Mouse (Mus musculus) forebrain, embryonic 12.5 days (tissue): ENCODE data around the gene Ace3. TPM values are rescaled to one million over a fixed set of nuclear protein-coding genes. Genes with fewer than 3 reads are reported as not detected.
A peak's percentile ranks its signal among the peaks of the same experiment; 100 is the strongest.

Experiments used
- ATAC-seq: fragments of 200-750 bp; cut with Nextera tagmentation; 2 replicates; pipeline ENCODE4 v1.8.0; 2017; ENCODE audit warnings: moderate TSS enrichment; ENCODE audit not compliant: low FRiP score
- H3K27ac ChIP-seq: fragments of 300-500 bp; sonication (generic); 2 replicates; pipeline ENCODE4 v1.5.1; 2016; ENCODE audit warnings: mild to moderate bottlenecking
- H3K27me3 ChIP-seq: fragments of 300-500 bp; sonication (generic); 2 replicates; pipeline ENCODE4 v1.6.1; 2016; ENCODE audit warnings: mild to moderate bottlenecking
- H3K36me3 ChIP-seq: fragments of 300-500 bp; sonication (generic); replicated peaks from 2 replicates; pipeline ENCODE4 v1.6.1; 2016; ENCODE audit warnings: mild to moderate bottlenecking
- H3K4me1 ChIP-seq: fragments of 300-500 bp; sonication (generic); 2 replicates; pipeline ENCODE4 v1.6.1; 2016
- H3K4me2 ChIP-seq: fragments of 300-500 bp; sonication (generic); 2 replicates; pipeline ENCODE4 v1.6.1; 2016; ENCODE audit warnings: mild to moderate bottlenecking, moderate library complexity
- H3K4me3 ChIP-seq: fragments of 300-500 bp; sonication (generic); replicated peaks from 2 replicates; pipeline ENCODE4 v1.5.1; 2016; ENCODE audit warnings: mild to moderate bottlenecking
- H3K9ac ChIP-seq: fragments of 300-500 bp; sonication (generic); 2 replicates; pipeline ENCODE4 v1.6.1; 2016; ENCODE audit warnings: mild to moderate bottlenecking
- H3K9me3 ChIP-seq: fragments of 300-500 bp; sonication (generic); 2 replicates; pipeline ENCODE4 v1.6.1; 2016
- WGBS: fragments of 180-500 bp; shearing (Covaris S2); methylation state at CpG from one replicate; pipeline ENCODE4 v1.1.7; 2016; 5-methylcytosine and 5-hydroxymethylcytosine counted together
- polyA plus RNA-seq: library from polyadenylated mRNA; unstranded; fragments of >200 nt; fragmentation: Nextera tagmentation; extraction: Ambion mirVana; gene quantifications from 2 replicates; pipeline ENCODE4 v1.2.1, GENCODE M21; 2016

The Ace3 gene
- polyA plus RNA-seq, 1 experiment from 2014 or later: not detected

- Histone ChIP-seq H3K9ac (no peak overlapping the region), H3K9me3 (no peaks in the 10 kb centered on the region), H3K4me1 (no peaks in the 10 kb centered on the region), H3K4me2 (no peak overlapping the region), H3K36me3 (no peaks in the 10 kb centered on the region), H3K27me3 (no peaks in the 10 kb centered on the region), H3K27ac (no peak overlapping the region), H3K4me3 (no peak overlapping the region)
- 67% methylated on average over 17 of the region's 17 CpGs for WGBS
- ATAC-seq: no peak
These were observed 35.1 kb upstream of the Ace3 start for GRCm38 (mm10) chr11:105959355-105959754.

- WGBS: 66% methylated on average over 5 of the region's 5 CpGs
- no peak overlapping the region for H3K27ac ChIP-seq
These were observed 29.8 kb upstream of the Ace3 start for GRCm38 (mm10) chr11:105964691-105965090.

GRCm38 (mm10) chr11:105966288-105966687 lies 28.2 kb upstream of the Ace3 start:
- no peak for ATAC-seq
- H3K4me3 ChIP-seq: no peak overlapping the region
- H3K9ac ChIP-seq: no peak overlapping the region
- H3K27ac ChIP-seq: no peak overlapping the region
- H3K4me2 ChIP-seq: no peak overlapping the region
- no peaks in the 10 kb centered on the region for H3K36me3 ChIP-seq
- H3K4me1 ChIP-seq: peaks cover 15% of the 10 kb centered on the region
- H3K9me3 ChIP-seq: no peaks in the 10 kb centered on the region
- peaks cover 54% of the 10 kb centered on the region for H3K27me3 ChIP-seq
- WGBS: 82% methylated on average over 4 of the region's 4 CpGs

More at GRCm38 (mm10) chr11:105964691-105965090, 29.8 kb upstream of the Ace3 start:
- H3K27me3 ChIP-seq: peaks cover 39% of the 10 kb centered on the region
- H3K4me3 ChIP-seq: no peak overlapping the region
- no peaks in the 10 kb centered on the region for H3K36me3 ChIP-seq
- no peak for ATAC-seq
- no peak overlapping the region for H3K9ac ChIP-seq
- H3K4me2 ChIP-seq: no peak overlapping the region
- H3K4me1 ChIP-seq: peaks cover 15% of the 10 kb centered on the region
- no peaks in the 10 kb centered on the region for H3K9me3 ChIP-seq

GRCm38 (mm10) chr11:105967741-105968574 lies 26.5 kb upstream of the Ace3 start, which contains the start of gene Ace:
TSS of gene Ace (plus strand) at chr11:105967945.
- Histone ChIP-seq H3K4me1 (peaks cover 15% of the 10 kb centered on the region), H3K4me2 (peak within 1 kb of the TSS; percentile 99), H3K9ac (peak within 1 kb of the TSS; percentile 58), H3K36me3 (no peaks in the 10 kb centered on the region), H3K27ac (no peak within 1 kb of the TSS), H3K9me3 (no peaks in the 10 kb centered on the region), H3K27me3 (peaks cover 55% of the 10 kb centered on the region), H3K4me3 (peak within 1 kb of the TSS; percentile 61)
- peak; percentile 65 for ATAC-seq
- under 1% methylated on average over 67 of the region's 76 CpGs for WGBS

GRCm38 (mm10) chr11:105968948-105969347 lies 25.5 kb upstream of the Ace3 start:
- Histone ChIP-seq H3K9ac (no peak overlapping the region), H3K36me3 (no peaks in the 10 kb centered on the region), H3K4me1 (peaks cover 15% of the 10 kb centered on the region), H3K4me3 (no peak overlapping the region), H3K9me3 (no peaks in the 10 kb centered on the region), H3K27ac (no peak overlapping the region), H3K27me3 (peaks cover 60% of the 10 kb centered on the region), H3K4me2 (no peak overlapping the region)
- no peak for ATAC-seq
- WGBS: 40% methylated on average over 10 of the region's 10 CpGs

DNA sequence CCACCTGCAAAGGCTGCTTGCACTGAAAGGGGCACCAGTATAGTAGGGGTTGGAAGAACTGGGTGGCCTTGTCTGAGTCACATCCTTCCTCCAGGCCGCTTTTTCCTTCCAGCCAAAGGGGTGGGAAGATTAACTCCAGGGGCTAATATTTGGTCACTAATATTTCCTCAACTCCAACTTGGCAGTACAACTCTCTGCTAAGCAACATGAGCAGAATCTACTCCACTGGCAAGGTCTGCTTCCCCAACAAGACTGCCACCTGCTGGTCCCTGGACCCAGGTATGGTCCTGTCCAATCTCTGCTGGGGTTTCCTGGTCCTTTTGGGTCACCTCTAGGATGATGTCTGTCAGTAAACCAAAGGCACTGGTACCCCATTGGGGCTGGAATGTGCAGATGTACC lies 25.0 kb upstream of the Ace3 start:
- Histone ChIP-seq H3K36me3 (no peaks in the 10 kb centered on the region), H3K9me3 (no peaks in the 10 kb centered on the region), H3K4me3 (no peak overlapping the region), H3K27me3 (peaks cover 61% of the 10 kb centered on the region), H3K4me2 (no peak overlapping the region), H3K4me1 (peaks cover 15% of the 10 kb centered on the region), H3K27ac (no peak overlapping the region), H3K9ac (no peak overlapping the region)
- WGBS: 50% methylated on average over 1 of the region's 1 CpGs
- ATAC-seq: no peak

DNA sequence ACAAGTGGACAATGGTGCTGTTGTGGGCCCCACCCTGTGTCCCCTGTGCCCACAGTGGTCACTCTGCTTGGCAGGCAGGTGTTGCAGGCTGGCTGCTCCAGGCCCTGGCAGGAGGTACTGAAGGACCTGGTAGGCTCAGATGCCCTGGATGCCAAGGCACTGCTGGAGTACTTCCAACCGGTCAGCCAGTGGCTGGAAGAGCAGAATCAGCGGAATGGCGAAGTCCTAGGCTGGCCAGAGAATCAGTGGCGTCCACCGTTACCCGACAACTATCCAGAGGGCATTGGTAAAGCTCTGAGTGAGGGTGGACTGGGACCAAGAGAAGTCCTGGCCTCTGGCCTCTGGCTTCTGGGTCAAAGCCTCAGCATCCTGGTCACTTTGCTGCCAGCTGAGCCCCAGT lies 19.9 kb upstream of the Ace3 start:
- H3K9ac ChIP-seq: no peak overlapping the region
- no peaks in the 10 kb centered on the region for H3K4me1 ChIP-seq
- 92% methylated on average over 6 of the region's 6 CpGs for WGBS

GRCm38 (mm10) chr11:105975050-105975449 lies 19.4 kb upstream of the Ace3 start:
- no peak overlapping the region for H3K4me2 ChIP-seq
- H3K9ac ChIP-seq: no peak overlapping the region
- H3K9me3 ChIP-seq: no peaks in the 10 kb centered on the region
- H3K4me3 ChIP-seq: no peak overlapping the region
- H3K27ac ChIP-seq: no peak overlapping the region
- ATAC-seq: no peak
- no peaks in the 10 kb centered on the region for H3K4me1 ChIP-seq
- H3K27me3 ChIP-seq: peaks cover 24% of the 10 kb centered on the region
- H3K36me3 ChIP-seq: no peaks in the 10 kb centered on the region
- 71% methylated on average over 3 of the region's 3 CpGs for WGBS

More for the DNA sequence above, 19.9 kb upstream of the Ace3 start:
- no peaks in the 10 kb centered on the region for H3K36me3 ChIP-seq
- no peak overlapping the region for H3K4me3 ChIP-seq
- no peak overlapping the region for H3K27ac ChIP-seq
- H3K9me3 ChIP-seq: no peaks in the 10 kb centered on the region
- H3K4me2 ChIP-seq: no peak overlapping the region
- ATAC-seq: no peak
- H3K27me3 ChIP-seq: peaks cover 29% of the 10 kb centered on the region

- 88% methylated on average over 5 of the region's 5 CpGs for WGBS
- Histone ChIP-seq H3K9me3 (no peaks in the 10 kb centered on the region), H3K36me3 (no peaks in the 10 kb centered on the region)
These were observed 18.8 kb upstream of the Ace3 start for GRCm38 (mm10) chr11:105975636-105976035.

GRCm38 (mm10) chr11:105978232-105978631 lies 16.2 kb upstream of the Ace3 start:
- no peaks in the 10 kb centered on the region for H3K4me1 ChIP-seq
- H3K27ac ChIP-seq: no peak overlapping the region
- 72% methylated on average over 2 of the region's 2 CpGs for WGBS
- ATAC-seq: no peak
- H3K4me2 ChIP-seq: no peak overlapping the region
- peaks cover 11% of the 10 kb centered on the region; the same call in 1 of the 2 replicates for H3K27me3 ChIP-seq
- no peak overlapping the region for H3K4me3 ChIP-seq
- H3K9me3 ChIP-seq: no peaks in the 10 kb centered on the region
- H3K9ac ChIP-seq: no peak overlapping the region
- no peaks in the 10 kb centered on the region for H3K36me3 ChIP-seq

More at GRCm38 (mm10) chr11:105975636-105976035, 18.8 kb upstream of the Ace3 start:
- Histone ChIP-seq H3K27ac (no peak overlapping the region), H3K9ac (no peak overlapping the region), H3K4me3 (no peak overlapping the region), H3K27me3 (peaks cover 18% of the 10 kb centered on the region; the same call in 1 of the 2 replicates), H3K4me2 (no peak overlapping the region), H3K4me1 (no peaks in the 10 kb centered on the region)
- ATAC-seq: no peak

GRCm38 (mm10) chr11:105978634-105979033 lies 15.8 kb upstream of the Ace3 start:
- no peak overlapping the region for H3K27ac ChIP-seq
- no peak overlapping the region for H3K9ac ChIP-seq
- H3K4me1 ChIP-seq: no peaks in the 10 kb centered on the region
- H3K27me3 ChIP-seq: peaks cover 9% of the 10 kb centered on the region; the same call in 1 of the 2 replicates
- no peak overlapping the region for H3K4me2 ChIP-seq
- H3K36me3 ChIP-seq: no peaks in the 10 kb centered on the region
- WGBS: 74% methylated on average over 5 of the region's 5 CpGs
- no peaks in the 10 kb centered on the region for H3K9me3 ChIP-seq
- no peak overlapping the region for H3K4me3 ChIP-seq
- no peak for ATAC-seq

GRCm38 (mm10) chr11:105984452-105984851 lies 10.0 kb upstream of the Ace3 start:
- no peak for ATAC-seq
- 70% methylated on average over 4 of the region's 4 CpGs for WGBS
- Histone ChIP-seq H3K4me2 (no peak overlapping the region), H3K9ac (no peak overlapping the region), H3K9me3 (no peaks in the 10 kb centered on the region), H3K36me3 (no peaks in the 10 kb centered on the region), H3K27me3 (no peaks in the 10 kb centered on the region), H3K4me1 (no peaks in the 10 kb centered on the region), H3K27ac (no peak overlapping the region), H3K4me3 (no peak overlapping the region)

DNA sequence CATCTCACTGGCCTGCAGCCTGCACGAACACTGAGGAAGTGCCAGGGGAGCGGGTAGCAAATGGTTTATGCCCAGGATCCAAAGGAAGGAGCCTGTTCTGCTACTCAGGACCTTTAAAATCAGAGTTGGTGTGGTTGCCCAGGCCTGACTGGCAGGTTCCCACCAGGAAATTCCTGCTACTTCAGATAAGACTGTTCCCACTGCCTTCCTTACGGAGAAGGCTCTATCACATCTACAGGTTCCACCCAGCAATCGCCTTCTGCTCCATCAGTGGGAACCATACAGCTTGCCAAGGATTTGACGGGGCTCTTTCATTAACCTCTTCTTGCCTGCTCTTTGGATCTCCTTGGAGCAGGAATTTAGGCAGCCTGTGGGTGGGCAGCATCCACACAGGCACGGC lies 7.0 kb upstream of the Ace3 start:
- no peak overlapping the region for H3K27ac ChIP-seq
- no peaks in the 10 kb centered on the region for H3K27me3 ChIP-seq
- no peaks in the 10 kb centered on the region for H3K4me1 ChIP-seq
- no peak overlapping the region for H3K4me2 ChIP-seq
- H3K9me3 ChIP-seq: no peaks in the 10 kb centered on the region
- no peak overlapping the region for H3K4me3 ChIP-seq
- no peak for ATAC-seq
- WGBS: 81% methylated on average over 6 of the region's 6 CpGs
- no peak overlapping the region for H3K9ac ChIP-seq
- no peaks in the 10 kb centered on the region for H3K36me3 ChIP-seq
